Mouse (Mus musculus): Measurements from ENCODE around the gene Map3k7.
A peak's percentile ranks its signal among the peaks of the same experiment; 100 is the strongest.

Gene Map3k7

GRCm38 (mm10) chr4:32057102-32057501, 93.2 kb downstream of the Map3k7 start:
- DNase-seq (ENCODE audit: low read depth, low spot score), result peak; percentile 15

DNA sequence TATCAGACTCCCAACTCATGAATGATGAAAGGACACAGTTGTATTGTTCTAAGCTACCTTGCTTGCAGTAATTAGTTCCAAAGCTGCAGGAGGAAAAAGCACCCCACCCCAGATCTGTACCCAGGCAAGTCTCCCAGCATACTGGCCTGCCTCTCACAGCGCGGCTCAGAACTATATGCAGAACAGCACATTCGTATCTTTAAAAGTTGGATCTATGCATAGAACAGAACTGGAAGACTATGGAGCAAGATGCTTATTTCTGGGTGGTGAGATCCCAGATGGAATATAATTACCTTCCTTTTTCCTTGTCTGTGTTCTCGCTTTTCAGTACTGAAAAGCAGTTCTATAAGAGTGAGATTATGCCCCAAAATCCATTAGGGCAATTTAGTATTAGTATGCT, 96.8 kb downstream of the Map3k7 start:
- DNase-seq (ENCODE audit: low read depth, low spot score), result no peak

DNA sequence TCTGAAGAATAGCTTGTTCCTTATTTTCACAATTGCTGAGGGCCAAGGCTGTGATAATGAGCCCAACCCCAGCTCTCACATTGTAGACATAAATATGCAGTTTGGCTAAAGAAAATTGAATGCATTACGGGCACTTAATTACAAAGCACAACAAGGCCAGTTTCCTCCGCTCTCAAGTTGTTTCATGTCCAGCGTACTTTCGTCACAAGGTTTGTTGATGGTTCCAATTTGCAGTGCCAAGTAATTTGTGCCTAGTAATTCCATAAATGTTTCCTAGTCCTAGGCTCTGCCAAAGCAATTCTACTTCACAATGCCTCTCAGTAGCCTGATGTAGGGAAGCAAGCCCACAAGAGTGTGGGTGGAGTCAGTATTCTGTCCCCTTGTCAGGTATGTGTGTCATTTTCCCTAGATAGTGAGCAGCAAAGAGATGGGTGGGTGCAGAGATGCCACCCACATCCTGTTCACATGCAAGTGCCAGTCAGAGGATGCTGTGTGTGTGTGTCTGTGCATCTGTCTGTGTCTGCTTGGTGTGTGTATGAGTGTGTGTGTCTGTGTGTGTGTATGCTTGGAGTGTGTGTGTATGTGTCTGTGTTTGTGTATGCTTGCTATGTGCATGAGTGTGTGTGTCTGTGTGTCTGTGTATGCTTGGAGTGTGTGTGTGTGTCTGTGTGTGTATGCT, 98.6 kb downstream of the Map3k7 start:
- DNase-seq (ENCODE audit: low read depth, low spot score), result no peak

DNA sequence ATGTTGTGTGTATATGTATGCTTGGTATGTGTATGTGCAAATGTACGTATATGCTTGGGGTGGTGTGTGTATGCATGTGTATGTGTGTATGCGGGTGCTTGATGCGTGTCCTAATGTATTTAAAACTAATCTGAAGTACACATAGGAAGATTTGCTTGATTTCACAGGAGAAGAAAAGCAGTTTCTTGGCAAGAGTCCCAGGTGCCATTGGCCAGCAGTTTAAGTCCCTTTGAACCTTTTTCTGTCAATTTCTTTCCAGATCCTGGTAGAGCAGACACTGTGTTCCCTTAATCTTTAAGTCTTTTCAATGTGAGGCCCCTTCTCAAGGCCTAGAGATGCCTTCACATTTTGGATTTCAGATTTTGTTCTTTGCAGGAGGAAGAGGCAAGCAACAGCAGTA, 99.4 kb downstream of the Map3k7 start:
- DNase-seq (ENCODE audit: low read depth, low spot score), result no peak

All from c-Kit-negative CD71-positive TER-119-positive erythroid progenitor cells, embryonic 14.5 days (primary cell).